Mouse (Mus musculus) forebrain, embryonic 14.5 days (tissue): Measurements from ENCODE around the gene 1810010H24Rik. TPM values are rescaled to one million over a fixed set of nuclear protein-coding genes. Genes with fewer than 3 reads are reported as not detected.
A peak's percentile ranks its signal among the peaks of the same experiment; 100 is the strongest.

Experiments
- ATAC-seq: fragments of 200-750 bp; cut with Nextera tagmentation; 2 replicates; pipeline ENCODE4 v1.8.0; 2017; ENCODE audit warnings: mild to moderate bottlenecking, moderate library complexity
- DNase-seq: peaks from one replicate; pipeline ENCODE4 v3.0.0-alpha.2; 2015; ENCODE audit warnings: low spot score
- H3K27ac ChIP-seq: fragments of 300-500 bp; sonication (generic); 2 replicates; pipeline ENCODE4 v1.5.1; 2014; ENCODE audit warnings: low read depth, mild to moderate bottlenecking, control low read depth, low read length, moderate library complexity
- H3K27me3 ChIP-seq: fragments of 300-500 bp; sonication (generic); replicated peaks from 2 replicates; pipeline ENCODE4 v1.6.1; 2014; ENCODE audit warnings: low read length, control low read depth, mixed read lengths; ENCODE audit not compliant: control insufficient read depth, insufficient read depth
- H3K36me3 ChIP-seq: fragments of 300-500 bp; sonication (generic); 2 replicates; pipeline ENCODE4 v1.6.1; 2014; ENCODE audit warnings: low read length, control low read depth; ENCODE audit not compliant: control insufficient read depth, insufficient read depth
- H3K4me1 ChIP-seq: fragments of 300-500 bp; sonication (generic); 2 replicates; pipeline ENCODE4 v1.6.1; 2014; ENCODE audit warnings: antibody characterized with exemption, low read length, control low read depth; ENCODE audit not compliant: control insufficient read depth, insufficient read depth
- H3K4me2 ChIP-seq: fragments of 300-500 bp; sonication (generic); 2 replicates; pipeline ENCODE4 v1.6.1; 2014; ENCODE audit warnings: mild to moderate bottlenecking, control low read depth, low read length
- H3K4me3 ChIP-seq: fragments of 300-500 bp; sonication (generic); 2 replicates; pipeline ENCODE4 v1.5.1; 2014; ENCODE audit warnings: low read depth, low read length, control low read depth
- H3K9ac ChIP-seq: fragments of 300-500 bp; sonication (generic); 2 replicates; pipeline ENCODE4 v1.6.1; 2014; ENCODE audit warnings: mild to moderate bottlenecking, low read length, control low read depth, moderate library complexity
- H3K9me3 ChIP-seq: fragments of 300-500 bp; sonication (generic); replicated peaks from 2 replicates; pipeline ENCODE4 v1.6.1; 2016; ENCODE audit warnings: low read length, control low read depth, mixed read lengths; ENCODE audit not compliant: control insufficient read depth
- WGBS: fragments of 180-500 bp; shearing (Covaris S2); extraction: QIAGEN DNeasy Blood & Tissue Kit; methylation state at CpG from one replicate; pipeline ENCODE4 v1.1.7; 2014; 5-methylcytosine and 5-hydroxymethylcytosine counted together
- polyA plus RNA-seq: library from polyadenylated mRNA; unstranded; fragments of >200 nt; fragmentation: Nextera tagmentation; extraction: Ambion mirVana; gene quantifications from 2 replicates; pipeline ENCODE4 v1.2.1, GENCODE M21; 2014

The 1810010H24Rik gene
- polyA plus RNA-seq, 1 experiment from 2014 or later: 4.6 TPM

- H3K9ac ChIP-seq: peak overlapping the region; percentile 74
- ATAC-seq: no peak
- 72% methylated on average over 6 of the region's 6 CpGs for WGBS
- peaks cover 17% of the 10 kb centered on the region for H3K4me1 ChIP-seq
- H3K4me2 ChIP-seq: peak overlapping the region; percentile 81
- no peaks in the 10 kb centered on the region for H3K27me3 ChIP-seq
- peak overlapping the region; percentile 53 for H3K4me3 ChIP-seq
- peak overlapping the region; percentile 83; the same call in 1 of the 2 replicates for H3K27ac ChIP-seq
- DNase-seq: no peak
- H3K36me3 ChIP-seq: no peaks in the 10 kb centered on the region
- H3K9me3 ChIP-seq: no peaks in the 10 kb centered on the region
Measured at GRCm38 (mm10) chr11:107028754-107029153, 3.3 kb downstream of the 1810010H24Rik start.

GRCm38 (mm10) chr11:107029536-107029935 lies 4.1 kb downstream of the 1810010H24Rik start:
- Histone ChIP-seq H3K4me3 (no peak overlapping the region), H3K36me3 (0 out of 2 replicates have a peak, but pooled peaks cover 2% of the 10 kb centered on the region), H3K9ac (no peak overlapping the region), H3K9me3 (no peaks in the 10 kb centered on the region), H3K4me2 (no peak overlapping the region), H3K4me1 (peaks cover 17% of the 10 kb centered on the region), H3K27me3 (no peaks in the 10 kb centered on the region), H3K27ac (no peak overlapping the region)
- WGBS: 61% methylated on average over 19 of the region's 19 CpGs
- ATAC-seq (no peak), DNase-seq (no peak)

DNA sequence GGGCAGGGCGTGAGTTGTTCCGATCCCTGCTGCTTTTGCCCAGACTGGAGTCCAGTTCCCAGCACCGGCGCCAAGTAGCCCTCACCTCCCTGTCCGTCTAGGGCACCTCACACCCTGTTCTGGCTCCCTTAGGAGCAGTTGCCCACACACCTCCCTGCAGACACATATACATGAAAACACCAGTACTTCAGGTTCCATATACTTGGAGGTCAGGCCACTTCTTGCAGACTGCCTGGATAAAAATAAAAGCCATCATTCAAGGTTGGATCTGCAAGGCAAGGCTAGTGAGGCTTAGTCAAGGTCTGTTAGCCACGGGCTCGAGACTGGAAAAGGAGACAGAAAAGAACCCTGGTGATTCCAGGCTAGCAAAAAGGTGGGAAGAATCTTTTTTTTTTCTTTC lies 6.2 kb downstream of the 1810010H24Rik start:
- H3K4me1 ChIP-seq: peaks cover 8% of the 10 kb centered on the region; the same call in 1 of the 2 replicates
- WGBS: 11% methylated on average over 7 of the region's 7 CpGs
- H3K36me3 ChIP-seq: peaks cover 13% of the 10 kb centered on the region
- H3K27ac ChIP-seq: no peak overlapping the region
- H3K9me3 ChIP-seq: no peaks in the 10 kb centered on the region
- no peak overlapping the region for H3K4me2 ChIP-seq
- H3K9ac ChIP-seq: no peak overlapping the region
- H3K4me3 ChIP-seq: no peak overlapping the region
- no peaks in the 10 kb centered on the region for H3K27me3 ChIP-seq
- ATAC-seq: no peak
- DNase-seq: no peak

DNA sequence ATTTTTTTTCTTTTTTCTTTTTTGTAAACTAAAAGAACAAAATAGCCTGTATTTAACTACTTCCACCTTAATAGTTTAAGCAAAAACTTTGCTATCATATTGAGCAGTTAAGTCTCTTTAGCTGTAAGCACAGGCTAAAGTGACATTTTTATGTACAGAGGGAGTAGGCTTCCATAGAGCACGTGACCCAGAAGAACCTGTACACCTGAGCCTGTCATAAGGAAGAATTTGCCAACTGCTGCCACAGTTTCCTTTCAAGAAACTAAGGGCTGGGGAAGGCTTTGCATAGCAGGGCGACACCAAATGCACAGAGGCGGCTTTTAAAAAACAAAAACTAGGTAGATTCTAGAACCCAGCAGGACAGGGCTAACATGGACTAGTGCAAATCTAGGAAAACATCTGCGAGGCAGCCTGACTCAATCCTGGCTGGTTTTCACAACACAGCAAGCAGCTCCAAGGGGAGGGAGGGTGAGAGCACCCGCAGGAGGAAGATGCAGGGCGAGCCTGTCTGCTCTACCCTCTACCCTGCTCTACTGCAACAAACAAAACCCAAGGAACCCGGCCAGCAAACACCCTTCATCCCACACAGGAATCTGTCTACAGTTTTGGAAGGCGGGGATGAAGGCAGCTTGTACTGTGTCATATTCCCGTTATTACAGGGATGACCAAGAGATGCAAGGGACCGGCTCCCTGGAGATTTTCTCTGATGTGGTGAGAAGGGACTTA lies 8.8 kb downstream of the 1810010H24Rik start:
- DNase-seq (no peak), ATAC-seq (no peak)
- WGBS: 89% methylated on average over 10 of the region's 10 CpGs

GRCm38 (mm10) chr11:107039417-107039816 lies 13.9 kb downstream of the 1810010H24Rik start:
- DNase-seq: no peak
- no peak overlapping the region for H3K4me2 ChIP-seq
- no peaks in the 10 kb centered on the region for H3K9me3 ChIP-seq
- H3K27ac ChIP-seq: no peak overlapping the region
- H3K4me3 ChIP-seq: no peak overlapping the region
- H3K9ac ChIP-seq: no peak overlapping the region
- peaks cover 76% of the 10 kb centered on the region for H3K36me3 ChIP-seq
- no peaks in the 10 kb centered on the region for H3K4me1 ChIP-seq
- no peak for ATAC-seq
- H3K27me3 ChIP-seq: no peaks in the 10 kb centered on the region
- 94% methylated on average over 5 of the region's 5 CpGs for WGBS

More for the DNA sequence above, 8.8 kb downstream of the 1810010H24Rik start:
- Histone ChIP-seq H3K9me3 (no peaks in the 10 kb centered on the region), H3K9ac (no peak overlapping the region), H3K4me2 (no peak overlapping the region), H3K27ac (no peak overlapping the region), H3K4me3 (no peak overlapping the region), H3K27me3 (no peaks in the 10 kb centered on the region), H3K36me3 (peaks cover 36% of the 10 kb centered on the region), H3K4me1 (peaks cover 6% of the 10 kb centered on the region; the same call in 1 of the 2 replicates)

GRCm38 (mm10) chr11:107041396-107041795 lies 15.9 kb downstream of the 1810010H24Rik start:
- Histone ChIP-seq H3K4me3 (no peak overlapping the region), H3K27ac (no peak overlapping the region), H3K36me3 (peaks cover 80% of the 10 kb centered on the region), H3K9me3 (no peaks in the 10 kb centered on the region), H3K4me2 (no peak overlapping the region), H3K27me3 (no peaks in the 10 kb centered on the region), H3K4me1 (no peaks in the 10 kb centered on the region), H3K9ac (no peak overlapping the region)
- DNase-seq (no peak), ATAC-seq (no peak)
- WGBS: 85% methylated on average over 3 of the region's 3 CpGs

- Histone ChIP-seq H3K4me2 (no peak overlapping the region), H3K27me3 (no peaks in the 10 kb centered on the region), H3K9ac (no peak overlapping the region), H3K36me3 (peaks cover 75% of the 10 kb centered on the region), H3K4me1 (no peaks in the 10 kb centered on the region), H3K27ac (no peak overlapping the region), H3K9me3 (no peaks in the 10 kb centered on the region), H3K4me3 (no peak overlapping the region)
- 93% methylated on average over 11 of the region's 11 CpGs for WGBS
- no peak for DNase-seq
- ATAC-seq: no peak
Measured at GRCm38 (mm10) chr11:107043361-107043760, 17.9 kb downstream of the 1810010H24Rik start.

DNA sequence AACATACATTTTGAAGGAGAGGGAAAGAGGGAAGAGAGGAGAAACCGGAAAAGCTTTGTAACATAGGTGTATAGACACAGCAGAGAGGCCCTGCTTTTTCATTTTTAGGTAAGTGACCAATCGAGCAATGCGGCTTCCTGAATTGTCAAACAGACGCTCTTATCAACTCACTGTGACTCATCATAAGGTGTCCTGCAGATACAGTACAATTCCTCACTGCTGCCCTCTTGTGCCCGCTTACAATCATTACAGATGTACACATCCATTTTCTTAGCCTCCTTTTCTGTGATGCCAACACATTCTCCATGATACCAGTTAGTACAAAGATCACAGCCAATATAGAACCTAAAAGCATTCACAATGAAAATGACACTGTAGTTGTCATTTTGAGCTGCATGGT lies 18.8 kb downstream of the 1810010H24Rik start:
- Histone ChIP-seq H3K27me3 (no peaks in the 10 kb centered on the region), H3K9ac (no peak overlapping the region), H3K27ac (no peak overlapping the region), H3K4me2 (no peak overlapping the region), H3K9me3 (no peaks in the 10 kb centered on the region), H3K4me1 (no peaks in the 10 kb centered on the region), H3K4me3 (no peak overlapping the region), H3K36me3 (peaks cover 67% of the 10 kb centered on the region)
- ATAC-seq (peak; percentile 58; the same call in 1 of the 2 replicates), DNase-seq (peak; percentile 84)
- WGBS: 55% methylated on average over 5 of the region's 5 CpGs

DNA sequence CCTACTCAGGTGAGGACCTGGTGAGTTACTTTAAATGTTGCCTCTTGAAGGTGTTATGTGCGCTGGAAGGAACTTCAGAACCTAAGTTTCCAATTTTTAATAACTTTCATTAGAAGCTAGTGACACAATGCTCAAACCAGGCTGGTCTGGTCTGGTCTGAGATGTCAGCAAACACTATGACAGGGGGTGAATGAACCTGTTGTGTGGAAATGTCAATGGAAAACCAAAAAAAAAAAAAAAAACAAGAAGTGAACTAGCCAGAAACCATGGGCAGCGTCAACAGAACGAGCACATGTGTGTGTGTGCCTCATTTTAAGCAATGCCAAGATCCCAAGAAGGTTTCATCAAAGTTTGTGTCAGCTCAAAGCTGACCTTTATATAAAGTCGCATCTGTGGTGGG lies 20.1 kb downstream of the 1810010H24Rik start:
- H3K9ac ChIP-seq: no peak overlapping the region
- WGBS: 90% methylated on average over 4 of the region's 4 CpGs
- H3K4me3 ChIP-seq: no peak overlapping the region
- ATAC-seq (no peak), DNase-seq (no peak)
- H3K4me1 ChIP-seq: no peaks in the 10 kb centered on the region
- H3K9me3 ChIP-seq: no peaks in the 10 kb centered on the region
- H3K4me2 ChIP-seq: no peak overlapping the region
- no peak overlapping the region for H3K27ac ChIP-seq
- H3K27me3 ChIP-seq: no peaks in the 10 kb centered on the region
- H3K36me3 ChIP-seq: peaks cover 54% of the 10 kb centered on the region
